In genomic region chr13:23864711-23865110, GRCm38 (mm10) we compare ENCODE assay signal across 24 mouse cellular contexts. TPM values are rescaled to one million over a fixed set of nuclear protein-coding genes. Genes with fewer than 3 reads are reported as not detected.
A peak's percentile ranks its signal among the peaks of the same experiment; 100 is the strongest.
DNase-seq lines count a peak whose midpoint lies in the region; ATAC-seq lines count a peak whose summit lies in the region.
"Had no signal": no experiment of that assay in that cellular context is flagged by ENCODE, and none has a peak within 500 bp of the region (broad histone marks: within the 10 kb centered on the region; RNA-seq: fewer than 3 reads in every experiment).

No protein-coding gene starts in this region.

- H3K27me3 ChIP-seq in heart, embryonic 10.5 days (ENCODE audit: insufficient read depth, poor library complexity, severe bottlenecking): peaks cover 2% of the 10 kb centered on the region; the same call in 1 of the 2 replicates
- no peaks in the 10 kb centered on the region for H3K27me3 ChIP-seq in hindbrain, embryonic 16.5 days (replicated peaks; ENCODE audit: control insufficient read depth, insufficient read depth, low read length)
- H3K27me3 ChIP-seq: forebrain, embryonic 13.5 days; liver, embryonic 13.5 days had no signal

- no peaks in the 10 kb centered on the region for H3K36me3 ChIP-seq in heart, embryonic 10.5 days
- no peaks in the 10 kb centered on the region for H3K36me3 ChIP-seq in hindbrain, embryonic 16.5 days (ENCODE audit: control insufficient read depth, insufficient read depth, low read length)
- H3K36me3 ChIP-seq: heart, embryonic 12.5 days; limb, embryonic 10.5 days; liver, embryonic 13.5 days had no signal

- H3K27ac ChIP-seq in heart, embryonic 10.5 days: no peak overlapping the region
- no peak overlapping the region for H3K27ac ChIP-seq in hindbrain, embryonic 16.5 days (ENCODE audit: low read depth, low read length)
- H3K27ac ChIP-seq: forebrain, embryonic 13.5 days; kidney, postnatal 0 days; limb, embryonic 10.5 days; liver, embryonic 13.5 days had no signal

- no peak overlapping the region for H3K4me3 ChIP-seq in heart, embryonic 10.5 days
- no peak overlapping the region for H3K4me3 ChIP-seq in hindbrain, embryonic 16.5 days (ENCODE audit: low read length)
- H3K4me3 ChIP-seq: erythroblast, embryonic 14.5 days; forebrain, embryonic 13.5 days; heart, embryonic 12.5 days; limb, embryonic 10.5 days; liver, embryonic 13.5 days had no signal

- DNase-seq in heart, postnatal 10 days: peak; percentile 20 to 26
- DNase-seq in heart, embryonic 10.5 days (ENCODE audit: low spot score): no peak
- peak; percentile 49 to 55 for DNase-seq in kidney, postnatal 25 days
- no peak for DNase-seq in kidney, adult 18-20 months
- peak; percentile 18 to 40 for DNase-seq in kidney, postnatal 4 days
- DNase-seq in lung, postnatal 14 days: peak; percentile 20
- DNase-seq: cerebellum, adult 2 months; gastrocnemius, postnatal 25 days; liver, embryonic 13.5 days; right cerebral cortex, postnatal 4 days; thymus, postnatal 14 days had no signal

- 79% methylated on average over 9 of the region's 9 CpGs for WGBS in heart, embryonic 10.5 days
- WGBS in hindbrain, embryonic 16.5 days: 77% methylated on average over 9 of the region's 9 CpGs

- H3K4me2 ChIP-seq in hindbrain, embryonic 16.5 days (ENCODE audit: low read length): no peak overlapping the region
- H3K4me2 ChIP-seq: forebrain, embryonic 13.5 days; heart, embryonic 12.5 days; liver, embryonic 13.5 days had no signal

- no peaks in the 10 kb centered on the region for H3K9me3 ChIP-seq in heart, embryonic 10.5 days
- H3K9me3 ChIP-seq in hindbrain, embryonic 16.5 days (ENCODE audit: control insufficient read depth, low read length): no peaks in the 10 kb centered on the region
- H3K9me3 ChIP-seq: forebrain, embryonic 13.5 days; heart, embryonic 12.5 days; limb, embryonic 10.5 days; liver, embryonic 13.5 days had no signal

- H3K9ac ChIP-seq in hindbrain, embryonic 16.5 days (ENCODE audit: low read depth, low read length): no peak overlapping the region
- H3K9ac ChIP-seq: forebrain, embryonic 13.5 days; heart, embryonic 12.5 days; liver, embryonic 13.5 days had no signal

- intact Hi-C loops in heart, postnatal 10 days (cut with DNase I): no loop called here

- no peak for ATAC-seq in hindbrain, embryonic 16.5 days
- ATAC-seq: forebrain, embryonic 13.5 days had no signal

- H3K4me1 ChIP-seq in heart, embryonic 10.5 days: peaks cover 6% of the 10 kb centered on the region
- no peaks in the 10 kb centered on the region for H3K4me1 ChIP-seq in hindbrain, embryonic 16.5 days (ENCODE audit: control insufficient read depth, insufficient read depth, low read depth, low read length)
- H3K4me1 ChIP-seq: forebrain, embryonic 13.5 days; heart, embryonic 12.5 days had no signal

RNA-seq across cellular contexts. Expression of gene Slc17a1, which starts 2.8 kb away (rescaled TPM):
- not detected for total RNA-seq in heart, postnatal 10 days (2021)
- polyA plus RNA-seq in heart, embryonic 10.5 days (2016; fragmentation: Nextera tagmentation; extraction: Ambion mirVana): not detected in 2 replicates
- not detected in 2 replicates for polyA plus RNA-seq in hindbrain, embryonic 16.5 days (2015; fragmentation: Nextera tagmentation; extraction: Ambion mirVana)
- total RNA-seq: common myeloid progenitor, adult 5-6 weeks; gastrocnemius, postnatal 25 days; hematopoietic stem cell, adult 5-6 weeks; layer of hippocampus, postnatal 10 days; left cerebral cortex, adult 8-10 months had no signal
- polyA plus RNA-seq: C2C12; cerebellum, adult 2 months; embryonic facial prominence, embryonic 11.5 days; erythroblast, embryonic 14.5 days; forebrain, embryonic 13.5 days; frontal cortex, adult 2 months; heart, embryonic 12.5 days; limb, embryonic 10.5 days had no signal

RNA-seq across cellular contexts. Expression of gene Slc17a3, which starts 25.5 kb away (rescaled TPM):
- total RNA-seq in heart, postnatal 10 days (2021): not detected
- not detected in 2 replicates for polyA plus RNA-seq in heart, embryonic 10.5 days (2016; fragmentation: Nextera tagmentation; extraction: Ambion mirVana)
- polyA plus RNA-seq in hindbrain, embryonic 16.5 days (2015; fragmentation: Nextera tagmentation; extraction: Ambion mirVana): not detected in 2 replicates
- total RNA-seq: common myeloid progenitor, adult 5-6 weeks; gastrocnemius, postnatal 25 days; hematopoietic stem cell, adult 5-6 weeks; layer of hippocampus, postnatal 10 days had no signal
- polyA plus RNA-seq: C2C12; embryonic facial prominence, embryonic 11.5 days; erythroblast, embryonic 14.5 days; forebrain, embryonic 13.5 days; frontal cortex, adult 2 months; heart, embryonic 12.5 days; limb, embryonic 10.5 days had no signal

RNA-seq across cellular contexts. Expression of gene Slc17a4, which starts 50.1 kb away (rescaled TPM):
- not detected for total RNA-seq in heart, postnatal 10 days (2021)
- 0.10 TPM in 1 of 2 replicates, not detected in the other for polyA plus RNA-seq in heart, embryonic 10.5 days (2016; fragmentation: Nextera tagmentation; extraction: Ambion mirVana)
- not detected in 2 replicates for polyA plus RNA-seq in hindbrain, embryonic 16.5 days (2015; fragmentation: Nextera tagmentation; extraction: Ambion mirVana)
- total RNA-seq: gastrocnemius, postnatal 25 days; hematopoietic stem cell, adult 5-6 weeks; layer of hippocampus, postnatal 10 days; left cerebral cortex, adult 8-10 months had no signal
- polyA plus RNA-seq: C2C12; cerebellum, adult 2 months; embryonic facial prominence, embryonic 11.5 days; erythroblast, embryonic 14.5 days; forebrain, embryonic 13.5 days; frontal cortex, adult 2 months; heart, embryonic 12.5 days; limb, embryonic 10.5 days had no signal

RNA-seq across cellular contexts. Expression of gene Slc17a2, which starts 57.9 kb away (rescaled TPM):
- total RNA-seq in heart, postnatal 10 days (2021): not detected
- 0.09 TPM in 1 of 2 replicates, not detected in the other for polyA plus RNA-seq in heart, embryonic 10.5 days (2016; fragmentation: Nextera tagmentation; extraction: Ambion mirVana)
- polyA plus RNA-seq in hindbrain, embryonic 16.5 days (2015; fragmentation: Nextera tagmentation; extraction: Ambion mirVana): not detected in 2 replicates
- total RNA-seq: common myeloid progenitor, adult 5-6 weeks; gastrocnemius, postnatal 25 days; hematopoietic stem cell, adult 5-6 weeks; layer of hippocampus, postnatal 10 days; left cerebral cortex, adult 8-10 months had no signal
- polyA plus RNA-seq: C2C12; cerebellum, adult 2 months; embryonic facial prominence, embryonic 11.5 days; erythroblast, embryonic 14.5 days; forebrain, embryonic 13.5 days; heart, embryonic 12.5 days; limb, embryonic 10.5 days had no signal

Comparison
In these comparisons a context has a peak if more than half of its experiments do, and no peak if none do; other contexts are left out.
1. DNase-seq: peak in heart, postnatal 10 days (2 of 2), kidney, postnatal 25 days (2 of 2), kidney, postnatal 4 days (2 of 2) and lung, postnatal 14 days (single experiment); none in heart, embryonic 10.5 days (single experiment) and kidney, adult 18-20 months (single experiment).